Mouse (Mus musculus): ENCODE measurements around the gene Slc4a4.

- TF ChIP-seq CTCF (IDR thresholded peaks at IDR 0.05; ENCODE audit: extremely low read depth, insufficient read depth, low read length) (no peak), POLR2A (IDR thresholded peaks at IDR 0.05; ENCODE audit: extremely low read depth, insufficient read depth, low read length) (no peak)
Observed at GRCm38 (mm10) chr5:89056370-89056769, 169.8 kb downstream of the Slc4a4 start.
